Mouse (Mus musculus): Measurements from ENCODE around the gene Srm. TPM values are rescaled to one million over a fixed set of nuclear protein-coding genes. Genes with fewer than 3 reads are reported as not detected.

Srm gene
- polyA plus RNA-seq (2015; fragmentation: Nextera tagmentation; extraction: Ambion mirVana) = 247 and 256 TPM in 2 replicates

DNA sequence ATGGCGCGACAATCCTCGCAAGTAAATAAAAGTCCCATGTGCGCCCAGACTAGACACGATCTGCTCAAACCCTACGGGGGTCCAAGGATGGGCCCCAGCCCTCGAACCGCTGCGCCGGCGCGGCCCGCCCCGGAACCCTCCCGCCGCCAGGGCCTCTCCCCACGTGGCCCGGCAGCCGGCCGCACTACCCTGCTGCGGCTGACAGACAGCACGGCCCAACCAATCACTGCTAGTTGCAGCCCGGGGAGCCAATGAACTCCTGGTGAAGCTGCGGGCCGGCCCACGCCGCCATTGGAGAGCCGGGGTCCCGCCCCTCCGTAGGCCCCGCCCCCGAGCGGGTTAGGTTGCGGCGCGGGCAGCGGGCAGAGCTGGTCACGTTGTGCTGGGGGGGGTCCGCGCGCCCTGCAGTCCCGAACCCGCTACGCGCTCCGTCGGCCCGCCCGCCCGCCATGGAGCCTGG, at the start of gene Srm:
Gene Srm, plus strand, starts transcription at position 333 of the 460 bp plus-strand sequence.
- Histone ChIP-seq H3K27ac (peak within 1 kb of the TSS; percentile 79), H3K27me3 (no peaks in the 10 kb centered on the region), H3K9me3 (no peaks in the 10 kb centered on the region), H3K36me3 (peaks cover 37% of the 10 kb centered on the region), H3K4me1 (peaks cover 23% of the 10 kb centered on the region), H3K4me2 (peak within 1 kb of the TSS; percentile 79), H3K9ac (peak within 1 kb of the TSS; percentile 85), H3K4me3 (peak within 1 kb of the TSS; percentile 99)
- WGBS = under 1% methylated on average over 49 of the region's 50 CpGs
- peak; percentile 98 for ATAC-seq (ENCODE audit: insufficient number of reproducible peaks, low FRiP score, low TSS enrichment, low read depth)

DNA sequence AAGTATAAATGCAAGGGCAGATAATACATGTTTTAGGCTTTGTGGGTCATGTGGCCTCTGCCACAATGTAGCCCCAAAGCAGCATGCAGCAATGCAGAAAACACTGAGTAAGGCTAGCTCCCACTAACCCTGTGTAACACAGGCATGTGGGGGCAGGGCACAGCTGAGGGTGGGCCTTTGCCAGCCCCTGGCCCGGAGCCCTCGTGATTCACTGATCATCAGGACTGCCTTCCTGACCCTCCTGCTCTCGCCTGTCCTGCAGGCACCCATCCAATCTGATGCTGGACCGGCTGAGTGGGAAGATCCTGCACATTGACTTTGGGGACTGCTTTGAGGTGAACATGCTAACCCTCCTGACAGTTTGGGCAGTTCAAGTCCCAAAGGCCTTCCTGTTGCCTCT, 42.2 kb upstream of the Srm start:
- WGBS = 82% methylated on average over 4 of the region's 4 CpGs
- no peak for ATAC-seq (ENCODE audit: insufficient number of reproducible peaks, low FRiP score, low TSS enrichment, low read depth)
- Histone ChIP-seq H3K4me3 (no peak overlapping the region), H3K27me3 (no peaks in the 10 kb centered on the region), H3K9ac (no peak overlapping the region), H3K4me1 (no peaks in the 10 kb centered on the region), H3K4me2 (no peak overlapping the region), H3K36me3 (peaks cover 91% of the 10 kb centered on the region), H3K27ac (no peak overlapping the region), H3K9me3 (no peaks in the 10 kb centered on the region)

DNA sequence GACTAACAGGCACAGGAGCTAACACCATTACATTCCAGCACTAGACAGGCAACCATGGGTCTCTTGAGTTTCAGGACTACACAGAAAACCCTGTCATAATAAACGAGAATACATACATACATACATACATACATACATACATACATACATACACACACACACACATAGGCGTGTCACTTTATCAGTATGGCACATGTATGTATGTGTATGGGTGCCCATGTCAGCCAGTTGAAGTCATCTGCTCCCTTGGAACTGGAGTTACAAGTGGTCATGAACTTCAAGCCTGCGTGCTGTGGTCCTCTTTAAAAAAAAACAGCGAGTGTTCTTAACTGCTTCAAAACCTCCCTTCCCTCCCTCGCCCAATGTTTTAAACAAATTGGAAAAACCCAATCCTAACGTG, 33.5 kb upstream of the Srm start:
- peak overlapping the region; percentile 93 for H3K27ac ChIP-seq
- WGBS = 30% methylated on average over 6 of the region's 6 CpGs
- H3K27me3 ChIP-seq = no peaks in the 10 kb centered on the region
- ATAC-seq (ENCODE audit: insufficient number of reproducible peaks, low FRiP score, low TSS enrichment, low read depth) = no peak
- H3K9me3 ChIP-seq = no peaks in the 10 kb centered on the region
- H3K4me1 ChIP-seq = peaks cover 5% of the 10 kb centered on the region
- H3K36me3 ChIP-seq = peaks cover 61% of the 10 kb centered on the region
- peak overlapping the region; percentile 83 for H3K4me3 ChIP-seq
- peak overlapping the region; percentile 88 for H3K9ac ChIP-seq
- H3K4me2 ChIP-seq = peak overlapping the region; percentile 67

DNA sequence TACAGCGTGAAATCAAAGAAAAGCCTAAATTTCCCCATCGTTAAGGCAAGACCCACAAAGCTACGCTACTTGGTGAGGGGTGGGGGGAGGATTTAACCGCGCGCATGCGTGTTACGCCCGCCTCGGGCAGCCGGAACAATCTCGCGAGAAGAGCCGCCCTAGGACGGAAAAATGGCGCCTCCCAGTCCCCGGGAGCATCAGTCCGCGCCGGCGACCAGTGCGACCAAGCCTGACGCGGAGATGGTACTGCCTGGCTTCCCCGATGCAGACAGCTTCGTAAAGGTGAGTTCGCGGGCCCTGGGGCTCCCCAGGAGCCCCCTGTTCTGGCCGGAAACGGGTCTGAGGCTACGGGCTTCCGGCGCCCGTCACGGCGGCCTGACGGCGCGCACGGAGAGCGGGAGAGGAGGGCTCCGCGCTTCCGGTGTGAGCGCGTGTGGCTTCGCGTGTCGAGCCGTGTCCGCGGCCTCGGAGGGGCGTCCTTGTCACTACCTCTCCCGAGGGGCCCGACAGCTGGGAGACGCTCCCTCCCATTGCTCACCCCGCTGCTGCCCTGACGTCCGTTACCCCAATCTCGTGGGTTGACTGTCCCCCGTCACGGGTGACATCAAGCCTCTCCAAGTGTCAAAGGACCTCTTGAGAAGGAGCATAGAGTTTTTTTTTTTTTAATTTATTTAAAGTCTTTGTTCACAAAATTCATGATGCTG, 32.9 kb upstream of the Srm start, which contains the start of gene Exosc10:
Gene Exosc10, plus strand, starts transcription at position 133 of the 704 bp plus-strand sequence.
- H3K4me3 ChIP-seq = peak within 1 kb of the TSS; percentile 83
- peaks cover 5% of the 10 kb centered on the region for H3K4me1 ChIP-seq
- peak within 1 kb of the TSS; percentile 88 for H3K9ac ChIP-seq
- H3K27me3 ChIP-seq = no peaks in the 10 kb centered on the region
- peak within 1 kb of the TSS; percentile 67 for H3K4me2 ChIP-seq
- H3K27ac ChIP-seq = peak within 1 kb of the TSS; percentile 93
- 1% methylated on average over 63 of the region's 63 CpGs for WGBS
- H3K36me3 ChIP-seq = peaks cover 61% of the 10 kb centered on the region
- peak; percentile 86 for ATAC-seq (ENCODE audit: insufficient number of reproducible peaks, low FRiP score, low TSS enrichment, low read depth)
- no peaks in the 10 kb centered on the region for H3K9me3 ChIP-seq

DNA sequence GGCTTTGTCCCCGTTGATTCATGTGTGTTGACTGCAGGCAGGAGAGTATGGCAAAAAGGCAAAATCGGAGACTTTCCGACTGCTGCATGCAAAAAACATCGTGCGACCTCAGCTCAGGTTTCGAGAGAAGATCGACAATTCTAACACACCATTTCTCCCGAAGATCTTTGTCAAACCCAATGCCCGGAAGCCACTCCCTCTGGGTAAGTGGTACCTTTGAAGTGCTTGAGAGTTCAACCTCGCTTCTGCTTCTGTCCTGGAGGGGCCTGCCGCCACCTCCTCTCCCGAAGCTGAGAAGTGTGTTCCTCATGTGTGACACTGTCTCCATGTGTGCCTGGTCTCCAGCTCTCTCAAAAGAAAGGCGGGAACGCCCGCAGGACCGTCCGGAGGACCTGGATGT, 28.6 kb upstream of the Srm start:
- H3K9ac ChIP-seq = no peak overlapping the region
- no peak overlapping the region for H3K4me3 ChIP-seq
- no peak overlapping the region for H3K27ac ChIP-seq
- no peak overlapping the region for H3K4me2 ChIP-seq
- peaks cover 5% of the 10 kb centered on the region for H3K4me1 ChIP-seq
- H3K36me3 ChIP-seq = peaks cover 76% of the 10 kb centered on the region
- no peaks in the 10 kb centered on the region for H3K9me3 ChIP-seq
- no peaks in the 10 kb centered on the region for H3K27me3 ChIP-seq
- ATAC-seq (ENCODE audit: insufficient number of reproducible peaks, low FRiP score, low TSS enrichment, low read depth) = no peak
- WGBS = 94% methylated on average over 17 of the region's 17 CpGs

DNA sequence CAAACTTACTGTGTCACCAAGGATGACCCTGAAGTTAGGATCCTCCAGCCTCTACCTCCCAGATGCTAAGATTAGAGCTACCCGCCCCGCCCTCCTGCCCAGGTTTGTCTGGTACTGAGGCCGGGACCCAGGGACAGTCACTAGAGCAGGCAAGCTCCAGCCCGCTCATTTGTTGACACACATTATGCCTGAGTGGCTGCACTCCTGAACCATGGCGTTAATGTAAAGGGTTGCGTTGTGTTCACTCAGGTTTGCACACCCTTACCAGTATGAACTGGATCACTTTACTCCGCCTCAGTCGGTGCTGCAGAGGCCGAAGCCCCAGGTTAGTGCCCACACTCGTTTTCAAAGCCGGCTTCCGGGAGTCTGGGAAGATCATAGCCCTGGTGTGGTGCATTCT, 27.7 kb upstream of the Srm start:
- Histone ChIP-seq H3K4me1 (peaks cover 5% of the 10 kb centered on the region), H3K36me3 (peaks cover 85% of the 10 kb centered on the region), H3K4me2 (no peak overlapping the region), H3K4me3 (no peak overlapping the region), H3K9me3 (no peaks in the 10 kb centered on the region), H3K27ac (no peak overlapping the region), H3K9ac (no peak overlapping the region), H3K27me3 (no peaks in the 10 kb centered on the region)
- no peak for ATAC-seq (ENCODE audit: insufficient number of reproducible peaks, low FRiP score, low TSS enrichment, low read depth)
- WGBS = 94% methylated on average over 12 of the region's 12 CpGs

DNA sequence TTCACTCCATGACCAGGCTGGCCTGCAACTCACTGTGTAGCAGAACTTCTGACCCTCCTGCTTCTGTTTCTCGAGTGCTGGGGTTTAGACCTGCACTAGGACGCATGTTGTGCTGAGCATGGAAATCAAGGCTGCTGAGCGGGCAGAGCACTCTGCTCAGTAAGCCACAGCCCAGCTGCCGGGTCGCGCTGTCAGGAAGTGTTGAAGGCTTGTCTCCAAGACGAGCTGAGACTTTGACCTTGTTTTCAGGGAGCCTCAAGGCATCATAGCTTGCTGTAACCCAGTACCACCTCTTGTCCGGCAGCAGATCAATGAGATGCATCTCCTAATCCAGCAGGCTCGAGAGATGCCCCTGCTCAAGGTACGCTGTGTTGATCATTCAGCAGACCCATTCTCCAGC, 21.2 kb upstream of the Srm start:
- no peaks in the 10 kb centered on the region for H3K27me3 ChIP-seq
- H3K4me3 ChIP-seq = no peak overlapping the region
- peaks cover 97% of the 10 kb centered on the region for H3K36me3 ChIP-seq
- no peak for ATAC-seq (ENCODE audit: insufficient number of reproducible peaks, low FRiP score, low TSS enrichment, low read depth)
- no peaks in the 10 kb centered on the region for H3K4me1 ChIP-seq
- no peak overlapping the region for H3K4me2 ChIP-seq
- H3K9ac ChIP-seq = no peak overlapping the region
- 82% methylated on average over 10 of the region's 10 CpGs for WGBS
- no peak overlapping the region for H3K27ac ChIP-seq
- H3K9me3 ChIP-seq = no peaks in the 10 kb centered on the region

DNA sequence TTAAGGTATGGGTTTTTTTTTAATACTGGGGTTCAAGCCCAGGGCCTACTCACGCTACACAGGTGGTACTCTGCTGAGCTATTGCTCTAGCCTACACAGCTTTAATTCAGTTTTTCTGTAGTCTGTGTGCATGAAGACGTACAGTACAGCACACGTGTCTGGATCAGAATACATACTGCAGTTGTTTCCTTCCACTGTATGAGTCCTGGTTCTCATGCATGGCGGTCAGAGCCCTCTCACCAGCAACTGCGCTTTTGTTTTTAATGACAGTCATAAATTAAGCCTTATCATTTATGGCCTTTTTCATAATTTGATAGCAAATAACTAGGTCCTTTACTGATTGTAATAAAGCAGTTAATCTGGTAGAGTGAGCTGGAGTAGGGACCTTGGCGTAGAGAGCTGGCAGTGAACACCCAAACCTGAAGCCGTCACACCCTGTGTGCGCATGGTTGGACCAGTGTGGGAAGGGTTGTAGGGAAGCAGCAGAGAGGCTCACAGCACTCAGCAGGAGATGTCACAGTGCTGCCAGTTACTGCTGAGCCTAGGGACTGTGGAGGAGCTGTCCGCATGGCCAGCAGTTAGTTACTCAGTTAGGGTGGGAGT, 20.5 kb upstream of the Srm start:
- Histone ChIP-seq H3K27ac (no peak overlapping the region), H3K27me3 (no peaks in the 10 kb centered on the region), H3K4me3 (no peak overlapping the region), H3K4me2 (no peak overlapping the region), H3K9me3 (no peaks in the 10 kb centered on the region), H3K9ac (no peak overlapping the region), H3K4me1 (no peaks in the 10 kb centered on the region), H3K36me3 (peaks cover 97% of the 10 kb centered on the region)
- 92% methylated on average over 9 of the region's 9 CpGs for WGBS
- no peak for ATAC-seq (ENCODE audit: insufficient number of reproducible peaks, low FRiP score, low TSS enrichment, low read depth)

DNA sequence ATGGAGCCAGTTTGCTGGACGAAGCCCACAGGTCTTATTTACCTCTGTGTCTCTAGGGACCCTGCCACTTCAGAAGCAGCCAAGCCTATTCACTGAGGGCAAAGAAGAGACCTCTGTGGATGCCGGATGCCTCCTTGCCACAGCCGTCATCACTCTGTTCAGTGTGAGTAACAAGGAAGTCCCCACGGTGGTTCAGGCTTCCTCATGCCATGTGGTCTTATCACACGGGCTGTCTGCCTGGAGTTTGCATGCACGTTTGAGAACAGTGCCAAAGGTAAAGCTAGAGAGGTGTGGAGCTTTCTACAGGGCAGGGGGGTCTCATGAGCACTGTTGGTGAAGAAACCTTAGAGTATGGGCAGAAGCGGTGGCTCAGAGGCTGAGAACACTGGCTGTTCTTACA, 18.1 kb upstream of the Srm start:
- Histone ChIP-seq H3K36me3 (peaks cover 96% of the 10 kb centered on the region), H3K9me3 (no peaks in the 10 kb centered on the region), H3K4me3 (no peak overlapping the region), H3K27me3 (no peaks in the 10 kb centered on the region), H3K4me2 (no peak overlapping the region), H3K4me1 (no peaks in the 10 kb centered on the region), H3K9ac (no peak overlapping the region), H3K27ac (no peak overlapping the region)
- ATAC-seq (ENCODE audit: insufficient number of reproducible peaks, low FRiP score, low TSS enrichment, low read depth) = no peak
- 85% methylated on average over 7 of the region's 7 CpGs for WGBS

DNA sequence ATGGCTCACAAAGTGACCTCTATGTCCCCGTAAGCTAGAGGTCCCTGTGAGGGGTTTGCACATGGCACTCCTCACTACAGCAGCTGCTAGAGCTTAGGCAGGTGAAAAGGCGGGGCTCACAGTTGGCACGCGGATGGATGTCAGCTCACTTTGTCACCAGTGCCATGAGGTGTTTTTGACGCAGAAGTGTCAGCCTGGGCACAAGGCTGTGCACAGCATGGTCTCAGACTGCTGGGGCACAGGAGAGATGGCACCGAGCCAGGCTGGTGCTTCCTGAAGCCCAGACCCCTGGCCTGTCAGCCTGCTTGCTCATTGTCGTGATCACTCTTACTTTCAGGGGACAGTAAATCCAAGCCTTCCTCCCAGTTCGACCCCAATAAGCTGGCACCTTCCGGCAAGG, 10.5 kb upstream of the Srm start:
- Histone ChIP-seq H3K27ac (no peak overlapping the region), H3K9me3 (no peaks in the 10 kb centered on the region), H3K4me2 (no peak overlapping the region), H3K4me3 (no peak overlapping the region), H3K9ac (no peak overlapping the region), H3K36me3 (peaks cover 74% of the 10 kb centered on the region), H3K4me1 (no peaks in the 10 kb centered on the region), H3K27me3 (no peaks in the 10 kb centered on the region)
- ATAC-seq (ENCODE audit: insufficient number of reproducible peaks, low FRiP score, low TSS enrichment, low read depth) = no peak
- 86% methylated on average over 9 of the region's 9 CpGs for WGBS

DNA sequence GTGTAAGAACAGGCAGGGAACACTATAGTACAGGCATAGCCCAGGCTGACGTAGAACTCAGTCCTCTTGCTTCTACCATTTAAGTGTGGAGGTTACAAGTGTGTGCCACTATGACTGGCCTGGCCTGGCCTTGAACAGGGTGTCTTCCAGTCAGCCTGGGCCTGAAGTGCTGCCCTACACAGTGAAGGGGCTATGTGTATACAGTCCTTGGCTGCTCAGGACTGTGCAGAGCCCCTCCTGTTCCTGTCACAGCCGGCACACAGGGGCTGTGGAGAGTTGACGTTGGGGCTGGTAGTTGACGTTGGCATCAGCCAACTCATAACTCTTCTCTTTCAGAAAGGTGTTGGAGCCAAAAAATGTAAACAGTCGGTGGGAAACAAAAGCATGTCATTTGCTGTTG, 9.9 kb upstream of the Srm start:
- H3K4me1 ChIP-seq = no peaks in the 10 kb centered on the region
- no peaks in the 10 kb centered on the region for H3K9me3 ChIP-seq
- H3K4me3 ChIP-seq = no peak overlapping the region
- WGBS = 87% methylated on average over 5 of the region's 5 CpGs
- ATAC-seq (ENCODE audit: insufficient number of reproducible peaks, low FRiP score, low TSS enrichment, low read depth) = 0 out of 2 replicates have a peak, but pooled peaks have one; percentile 53
- peaks cover 67% of the 10 kb centered on the region for H3K36me3 ChIP-seq
- no peaks in the 10 kb centered on the region for H3K27me3 ChIP-seq
- H3K9ac ChIP-seq = no peak overlapping the region
- no peak overlapping the region for H3K4me2 ChIP-seq
- H3K27ac ChIP-seq = no peak overlapping the region

DNA sequence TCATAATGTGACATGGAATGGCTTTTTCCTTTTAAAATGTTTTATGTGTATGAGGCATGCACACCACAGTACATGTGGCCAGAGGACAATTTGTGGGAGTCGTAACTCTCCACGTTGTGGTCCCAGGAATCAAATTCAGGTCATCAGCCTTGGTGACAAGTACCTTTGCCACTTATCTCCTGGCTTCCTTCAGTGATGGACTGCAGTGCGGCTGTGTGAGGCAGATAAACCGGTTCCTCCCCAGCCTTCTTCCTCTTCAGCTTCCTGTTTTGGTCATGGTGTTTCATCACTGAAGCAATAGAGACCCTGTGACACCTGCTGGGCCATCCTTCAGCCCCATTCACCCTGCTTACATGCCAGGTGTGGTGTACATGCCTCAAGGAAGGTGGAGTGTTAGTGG, 8.0 kb upstream of the Srm start:
- Histone ChIP-seq H3K4me1 (no peaks in the 10 kb centered on the region), H3K4me2 (no peak overlapping the region), H3K36me3 (peaks cover 50% of the 10 kb centered on the region), H3K27me3 (no peaks in the 10 kb centered on the region), H3K9ac (no peak overlapping the region), H3K9me3 (no peaks in the 10 kb centered on the region), H3K27ac (no peak overlapping the region), H3K4me3 (no peak overlapping the region)
- WGBS = 69% methylated on average over 4 of the region's 4 CpGs
- no peak for ATAC-seq (ENCODE audit: insufficient number of reproducible peaks, low FRiP score, low TSS enrichment, low read depth)
